Mouse (Mus musculus) inflammation-experienced regulatory T-cells, adult 16 weeks (primary cell): ENCODE measurements around the gene Fmnl2. TPM values are rescaled to one million over a fixed set of nuclear protein-coding genes. Genes with fewer than 3 reads are reported as not detected.

ENCODE experiments used
- polyA plus RNA-seq: library from polyadenylated mRNA; unstranded; fragments of 100-300 nt; shearing (Covaris generic); gene quantifications from one replicate; pipeline ENCODE4 v1.2.1, GENCODE M21; 2017

The Fmnl2 gene
- 0.13 TPM for polyA plus RNA-seq

GRCm38 (mm10) chr2:52857611-52858528 is at the start of gene Fmnl2:
Fmnl2 (plus strand) TSS chr2:52857860.

Other genes starting within 250 kb of the Fmnl2 start
- gene Cacnb4, start 181.0 kb upstream of the Fmnl2 start, polyA plus RNA-seq = 0.10 TPM
- 60.3 TPM for gene Stam2, start 115.6 kb upstream of the Fmnl2 start, polyA plus RNA-seq